Mouse (Mus musculus): ENCODE measurements around the gene Cit.

Gene Cit

GRCm38 (mm10) chr5:116013821-116014220 lies 168.7 kb downstream of the Cit start:
- DNase-seq: no peak

- DNase-seq: no peak
These were observed 169.2 kb downstream of the Cit start for GRCm38 (mm10) chr5:116014237-116014636.

- DNase-seq: no peak
These were observed 171.5 kb downstream of the Cit start for GRCm38 (mm10) chr5:116016542-116016941.

- no peak for DNase-seq
These were observed 172.3 kb downstream of the Cit start for GRCm38 (mm10) chr5:116017391-116017790.

- DNase-seq: no peak
These were observed 173.1 kb downstream of the Cit start for GRCm38 (mm10) chr5:116018196-116018595.

- no peak for DNase-seq
These were observed 173.7 kb downstream of the Cit start for GRCm38 (mm10) chr5:116018784-116019183.

- DNase-seq: no peak
These were observed 174.3 kb downstream of the Cit start for GRCm38 (mm10) chr5:116019371-116019770.

- DNase-seq: no peak
These were observed 176.5 kb downstream of the Cit start for GRCm38 (mm10) chr5:116021552-116021951.

- no peak for DNase-seq
These were observed 177.1 kb downstream of the Cit start for GRCm38 (mm10) chr5:116022131-116022530.

GRCm38 (mm10) chr5:116022658-116023200 lies 177.7 kb downstream of the Cit start:
- DNase-seq: no peak

GRCm38 (mm10) chr5:116023251-116023661 lies 178.2 kb downstream of the Cit start:
- DNase-seq: peak; percentile 28

- peak; percentile 45 for DNase-seq
These were observed 178.8 kb downstream of the Cit start for GRCm38 (mm10) chr5:116023821-116024284.

GRCm38 (mm10) chr5:116024327-116024739 lies 179.3 kb downstream of the Cit start, which contains the start of gene Prkab1:
Prkab1 (minus strand) TSS chr5:116024508.
- DNase-seq: peak; percentile 90

- no peak for DNase-seq
These were observed 181.0 kb downstream of the Cit start for GRCm38 (mm10) chr5:116026107-116026506.

GRCm38 (mm10) chr5:116026561-116026960 lies 181.5 kb downstream of the Cit start:
- DNase-seq: no peak

- no peak for DNase-seq
These were observed 184.0 kb downstream of the Cit start for GRCm38 (mm10) chr5:116029071-116029470.

GRCm38 (mm10) chr5:116030566-116031189 lies 185.6 kb downstream of the Cit start:
- DNase-seq: no peak

GRCm38 (mm10) chr5:116031190-116031577 lies 186.1 kb downstream of the Cit start:
- DNase-seq: peak; percentile 39

- DNase-seq: no peak
These were observed 191.4 kb downstream of the Cit start for GRCm38 (mm10) chr5:116036465-116036864.

- DNase-seq: no peak
These were observed 192.7 kb downstream of the Cit start for GRCm38 (mm10) chr5:116037731-116038130.

GRCm38 (mm10) chr5:116039706-116040105 lies 194.6 kb downstream of the Cit start:
- no peak for DNase-seq

- DNase-seq: no peak
These were observed 197.2 kb downstream of the Cit start for GRCm38 (mm10) chr5:116042241-116042640.

GRCm38 (mm10) chr5:116045581-116045980 lies 200.5 kb downstream of the Cit start:
- DNase-seq: no peak

- no peak for DNase-seq
These were observed 201.2 kb downstream of the Cit start for GRCm38 (mm10) chr5:116046246-116046645.

GRCm38 (mm10) chr5:116048321-116048720 lies 203.2 kb downstream of the Cit start:
- DNase-seq: no peak
